Mouse (Mus musculus): ENCODE results near the gene Os9.
"Not testable (repeated sequence)": the region's sequence is repeated elsewhere in the genome, so short reads cannot be mapped to it uniquely, and the experiment has no call there.

Os9 gene

DNA sequence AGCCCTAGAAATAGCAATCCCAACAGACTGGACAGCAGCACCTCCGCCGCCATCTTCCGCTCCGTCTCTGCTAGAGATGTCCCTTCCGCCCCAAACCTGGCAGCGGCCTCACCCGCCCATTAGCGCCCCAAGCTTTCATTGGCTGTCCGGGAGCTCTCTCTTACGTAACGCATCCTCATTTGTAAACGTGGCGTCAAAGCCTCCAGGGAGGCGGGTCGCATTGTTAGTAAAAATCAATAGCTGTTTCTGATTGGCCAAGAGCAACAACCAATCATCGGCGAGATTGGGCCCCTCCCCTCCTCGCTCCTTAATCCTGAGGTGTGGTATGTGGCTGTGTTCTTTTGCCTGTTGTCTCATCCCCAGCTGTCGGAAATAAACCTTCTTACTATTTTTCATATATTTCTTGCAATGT, at the start of gene Os9:
Os9 (minus strand) TSS at position 66 of the 412 bp plus-strand sequence.
- DNase-seq (ENCODE audit: low read depth, low spot score) = peak; percentile 99

DNA sequence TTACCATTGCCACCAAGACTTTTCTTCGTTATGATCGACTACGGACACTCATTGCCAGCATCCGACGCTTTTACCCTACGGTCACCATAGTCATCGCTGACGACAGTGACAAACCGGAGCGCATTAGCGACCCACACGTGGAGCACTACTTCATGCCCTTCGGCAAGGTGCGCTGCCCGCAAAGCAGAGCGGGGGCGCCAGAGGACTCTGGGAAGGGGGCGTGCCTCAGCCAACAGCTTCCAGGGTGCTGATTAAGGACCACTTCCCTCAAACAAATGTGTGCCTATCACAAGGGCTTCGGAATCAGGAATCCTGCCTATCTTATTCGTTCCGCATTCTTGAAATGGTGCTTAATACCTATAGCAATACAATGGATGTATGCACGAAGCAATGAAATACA, 49.1 kb upstream of the Os9 start:
- peak; percentile 48 for DNase-seq (ENCODE audit: low read depth, low spot score)

- no peak for DNase-seq (ENCODE audit: low read depth, low spot score)
Observed at GRCm38 (mm10) chr10:127167614-127168192, 46.8 kb upstream of the Os9 start.

GRCm38 (mm10) chr10:127166771-127167613, 46.1 kb upstream of the Os9 start:
- no peak for DNase-seq (ENCODE audit: low read depth, low spot score)

DNA sequence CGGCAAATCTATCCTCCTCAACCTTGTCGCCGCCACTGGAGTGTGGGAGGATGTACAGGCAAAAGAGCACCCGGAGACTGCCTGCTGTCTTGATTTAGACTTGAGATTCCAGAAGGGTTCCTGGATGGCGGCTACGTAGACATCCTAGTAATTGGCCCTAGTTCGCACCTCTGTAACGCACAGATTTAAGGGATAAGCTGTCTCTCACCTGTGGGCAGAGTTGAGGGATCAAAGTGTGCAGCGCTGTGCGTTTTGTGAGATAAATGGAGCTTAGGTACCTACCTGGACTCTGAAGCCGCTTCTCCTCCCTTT, 45.4 kb upstream of the Os9 start:
- DNase-seq (ENCODE audit: low read depth, low spot score) = no peak

DNA sequence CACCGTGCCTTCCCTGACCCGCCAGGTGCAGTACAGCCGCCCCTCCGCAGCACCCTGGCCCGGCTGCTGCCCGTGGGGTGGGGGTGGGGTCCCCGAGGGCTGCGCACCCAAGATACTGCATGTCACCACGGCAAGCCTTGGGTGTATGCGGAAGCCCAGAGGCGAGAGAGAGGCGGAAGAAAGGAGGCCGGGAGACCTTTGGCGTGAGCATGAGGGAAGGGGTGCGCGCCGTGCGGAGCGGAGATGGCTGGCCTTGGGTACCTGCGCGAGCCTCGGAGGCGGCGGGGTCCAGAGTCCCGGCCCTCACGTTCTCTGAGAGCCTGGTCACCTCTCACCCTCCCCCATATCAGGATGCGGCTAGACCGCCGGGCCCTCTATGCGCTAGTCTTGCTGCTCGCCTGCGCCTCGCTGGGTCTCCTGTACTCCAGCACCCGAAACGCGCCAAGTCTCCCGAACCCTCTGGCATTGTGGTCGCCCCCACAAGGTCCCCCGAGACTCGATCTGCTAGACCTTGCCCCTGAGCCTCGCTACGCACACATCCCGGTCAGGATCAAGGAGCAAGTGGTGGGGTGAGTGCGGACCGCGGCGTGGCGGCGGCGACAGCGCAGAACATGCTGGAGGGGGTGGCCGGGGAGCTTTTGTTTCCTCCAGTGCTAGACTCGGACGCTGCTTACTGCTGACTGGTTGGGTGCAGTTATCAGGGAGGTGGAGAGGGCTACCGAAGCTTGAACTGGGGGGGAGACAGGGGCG, 44.9 kb upstream of the Os9 start:
- no peak for DNase-seq (ENCODE audit: low read depth, low spot score)

DNA sequence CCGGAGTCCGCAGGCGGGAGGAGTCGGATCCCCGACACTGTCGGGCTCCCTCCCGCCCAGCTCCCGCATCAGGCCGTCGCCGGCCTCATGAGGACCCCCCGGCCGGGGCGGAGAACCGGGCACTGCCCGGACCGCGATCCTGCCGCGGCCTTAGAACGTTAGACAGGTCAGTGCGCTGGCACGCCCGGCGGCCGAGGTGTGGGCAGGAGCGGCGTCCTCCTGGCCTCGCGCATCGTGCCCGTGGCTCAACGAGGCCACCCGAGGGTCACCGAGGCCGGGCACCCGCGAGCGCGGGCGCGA, 44.4 kb upstream of the Os9 start:
- no peak for DNase-seq (ENCODE audit: low read depth, low spot score)

DNA sequence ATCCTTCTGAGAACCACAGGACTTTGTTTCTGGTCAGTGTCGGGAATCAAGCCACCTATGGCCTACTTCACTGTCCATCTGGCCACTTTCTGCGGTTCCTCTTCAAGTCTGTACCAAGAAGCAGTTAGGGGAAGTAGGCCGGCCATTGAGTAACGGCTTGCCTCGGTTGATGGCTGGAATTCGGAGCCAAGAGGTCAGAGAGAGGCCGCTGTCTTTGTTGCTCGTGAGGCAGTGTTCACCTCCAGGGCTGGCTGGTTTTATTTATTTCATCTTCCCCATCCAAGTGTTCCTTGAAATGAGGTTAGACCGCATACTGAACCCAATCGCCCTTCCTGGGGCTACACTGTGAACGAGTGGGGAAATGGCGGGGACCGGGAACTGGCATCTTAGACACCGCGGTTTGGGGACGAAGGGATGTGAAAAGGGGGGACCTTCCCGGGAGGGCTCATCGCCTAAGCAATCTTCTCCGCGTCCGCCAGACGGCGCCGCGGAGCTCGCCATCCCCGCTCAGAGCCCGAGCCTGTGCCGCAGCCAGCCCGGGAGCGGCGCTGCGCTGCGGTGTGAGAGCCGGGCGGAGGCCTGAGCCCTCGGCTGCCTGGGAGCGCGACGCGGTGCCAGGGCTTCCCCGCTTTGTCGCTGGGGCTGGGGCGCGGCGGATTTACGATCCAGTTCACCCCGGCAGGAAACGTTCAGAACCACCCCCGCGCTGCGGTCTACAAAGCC, 43.9 kb upstream of the Os9 start, which contains the start of gene B4galnt1:
B4galnt1 (plus strand) TSS at position 595 of the 723 bp plus-strand sequence.
- peak; percentile 91 for DNase-seq (ENCODE audit: low read depth, low spot score)

- DNase-seq (ENCODE audit: low read depth, low spot score) = no peak
Observed at GRCm38 (mm10) chr10:127164190-127164589, 43.3 kb upstream of the Os9 start.

DNA sequence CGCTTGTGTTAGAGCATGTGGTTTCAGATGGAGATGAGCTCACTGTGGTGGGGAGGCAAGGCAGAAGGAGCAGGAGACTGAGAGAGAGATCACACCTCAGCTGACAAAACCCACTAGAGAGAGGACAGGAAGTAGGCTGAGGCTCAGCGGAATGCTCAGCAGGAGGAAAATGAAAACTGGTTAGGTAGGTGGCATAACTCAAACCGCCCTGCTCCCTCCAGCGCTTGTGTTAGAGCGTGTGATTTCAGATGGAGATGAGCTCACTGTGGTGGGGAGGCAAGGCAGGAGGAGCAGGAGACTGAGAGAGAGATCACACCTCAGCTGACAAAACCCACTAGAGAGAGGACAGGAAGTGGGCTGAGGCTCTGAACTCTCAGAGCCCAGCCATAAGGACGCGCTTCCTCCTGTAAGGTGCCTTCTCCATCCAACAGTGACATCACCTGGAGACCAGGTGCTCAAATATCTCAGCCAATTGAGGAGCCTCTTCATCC, 41.9 kb upstream of the Os9 start:
- DNase-seq (ENCODE audit: low read depth, low spot score) = not testable (repeated sequence)

DNA sequence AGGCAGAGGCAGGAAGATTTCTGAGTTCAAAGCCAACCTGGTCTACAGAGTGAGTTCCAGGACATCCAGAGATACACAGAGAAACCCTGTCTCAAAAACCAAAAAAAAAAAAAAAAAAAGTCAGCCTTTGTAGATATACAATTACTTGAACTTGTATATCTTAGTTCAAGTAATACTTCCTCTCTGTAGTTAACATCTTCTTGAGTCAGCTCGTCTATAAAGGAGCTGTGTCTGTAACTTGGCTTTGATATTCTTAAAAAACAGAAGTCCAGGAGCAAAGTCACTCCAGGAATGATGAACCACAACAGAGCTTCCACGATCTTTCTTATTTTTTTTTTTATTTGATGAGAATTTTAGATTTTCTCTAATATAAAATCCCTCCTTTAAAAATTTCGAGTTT, 39.8 kb upstream of the Os9 start:
- no peak for DNase-seq (ENCODE audit: low read depth, low spot score)

GRCm38 (mm10) chr10:127160081-127160480, 39.1 kb upstream of the Os9 start:
- DNase-seq (ENCODE audit: low read depth, low spot score) = no peak

DNA sequence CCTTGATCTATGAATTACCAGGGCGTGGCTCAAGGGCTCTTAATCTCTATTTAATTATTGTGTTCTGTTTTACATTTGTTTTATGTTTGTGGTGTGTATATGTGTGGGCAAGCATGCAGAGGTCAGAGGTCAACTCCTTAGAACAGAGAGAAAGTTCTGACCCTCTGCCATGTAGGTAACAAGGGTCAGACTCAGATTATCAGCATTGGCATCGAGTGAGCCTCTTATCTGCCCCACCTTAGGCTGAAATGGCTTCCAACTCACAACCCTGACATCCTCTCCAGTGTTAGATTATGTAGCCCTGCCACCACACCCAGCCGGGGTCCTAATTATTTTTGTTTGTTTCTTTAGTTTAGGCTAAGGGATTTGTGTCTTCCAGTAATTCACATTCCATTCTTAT, 37.5 kb upstream of the Os9 start:
- no peak for DNase-seq (ENCODE audit: low read depth, low spot score)

GRCm38 (mm10) chr10:127156511-127156910, 35.6 kb upstream of the Os9 start:
- DNase-seq (ENCODE audit: low read depth, low spot score) = no peak

DNA sequence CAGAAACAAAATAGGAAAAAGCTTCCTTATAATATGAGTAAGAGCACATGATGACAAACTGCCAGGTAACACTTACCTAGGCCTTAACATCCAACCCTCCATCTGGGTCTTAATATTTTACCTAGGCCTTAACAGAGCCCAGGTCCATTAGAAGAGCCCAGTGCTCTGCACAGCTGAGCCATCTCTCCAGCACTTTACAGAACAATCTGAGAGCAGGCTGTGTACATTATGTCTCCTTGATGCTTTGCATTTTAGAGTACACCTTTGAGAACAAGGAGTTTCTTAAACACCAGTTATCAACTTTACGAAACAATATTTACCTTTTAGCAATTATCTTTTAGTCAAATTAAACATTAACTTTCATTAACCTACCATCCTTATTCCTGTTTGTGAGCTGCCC, 35.2 kb upstream of the Os9 start:
- DNase-seq (ENCODE audit: low read depth, low spot score) = no peak

DNA sequence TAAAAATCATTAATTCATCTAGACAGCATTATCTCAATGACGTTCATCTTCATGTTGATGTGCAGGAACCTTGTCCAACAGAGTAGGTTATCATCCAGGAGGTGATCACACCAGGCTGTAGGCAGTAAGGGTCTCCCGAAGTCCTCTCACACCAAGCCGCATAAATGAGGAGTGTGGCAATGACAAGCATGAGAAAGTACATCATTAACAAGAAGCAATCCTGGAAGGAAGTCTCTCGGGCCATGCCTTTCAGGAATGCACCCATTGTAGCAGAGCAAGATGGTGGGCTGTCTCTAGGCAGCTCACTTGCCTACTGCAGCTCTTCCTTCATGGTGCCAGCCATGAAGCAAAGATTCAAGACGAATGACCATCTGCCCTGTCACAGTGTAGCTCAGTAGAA, 33.7 kb upstream of the Os9 start:
- no peak for DNase-seq (ENCODE audit: low read depth, low spot score)

DNA sequence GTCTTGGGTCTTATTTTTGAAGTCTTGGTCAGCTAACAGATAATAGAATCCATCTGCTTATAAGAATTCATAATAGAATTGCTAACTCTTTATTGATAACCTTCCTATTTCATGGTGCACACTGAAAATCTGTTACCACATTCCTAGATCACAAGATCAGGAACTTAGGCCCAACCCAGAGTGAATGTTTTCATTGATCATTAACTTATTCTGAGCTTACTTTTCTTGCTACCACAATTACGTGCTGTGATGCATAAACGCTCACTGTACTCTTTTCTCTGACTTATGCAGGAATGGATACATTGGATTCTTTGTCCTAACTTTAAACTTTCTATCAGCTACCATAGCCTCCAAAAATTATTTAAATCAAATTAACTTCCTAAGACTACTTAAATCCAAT, 33.3 kb upstream of the Os9 start:
- no peak for DNase-seq (ENCODE audit: low read depth, low spot score)

DNA sequence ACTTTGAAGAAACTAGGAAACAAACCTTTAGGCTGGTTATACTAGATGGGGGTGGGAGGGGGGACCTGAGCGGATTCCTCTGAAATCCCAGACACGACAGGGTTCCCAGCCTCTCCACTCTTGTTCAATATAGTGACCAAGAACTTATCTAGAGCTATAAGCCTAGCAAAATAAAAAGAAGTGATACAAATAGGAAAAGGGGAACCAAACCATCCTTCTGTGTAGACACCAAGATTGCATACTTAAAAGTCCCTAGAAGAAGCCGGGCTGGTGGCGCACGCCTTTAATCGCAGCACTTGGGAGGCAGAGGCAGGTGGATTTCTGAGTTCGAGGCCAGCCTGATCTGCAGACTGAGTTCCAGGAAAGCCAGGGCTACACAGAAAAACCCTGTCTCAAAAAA, 32.4 kb upstream of the Os9 start:
- DNase-seq (ENCODE audit: low read depth, low spot score) = no peak

GRCm38 (mm10) chr10:127152556-127152955, 31.6 kb upstream of the Os9 start:
- not testable (repeated sequence) for DNase-seq (ENCODE audit: low read depth, low spot score)

GRCm38 (mm10) chr10:127151233-127151632, 30.3 kb upstream of the Os9 start:
- not testable (repeated sequence) for DNase-seq (ENCODE audit: low read depth, low spot score)

GRCm38 (mm10) chr10:127150471-127150872, 29.5 kb upstream of the Os9 start:
- DNase-seq (ENCODE audit: low read depth, low spot score) = no peak

- DNase-seq (ENCODE audit: low read depth, low spot score) = no peak
Observed at GRCm38 (mm10) chr10:127147135-127147534, 26.2 kb upstream of the Os9 start.

Data from mesoderm, embryonic 11.5 days (tissue).